Mouse (Mus musculus) bone marrow macrophage, adult 2 months (primary cell): ENCODE measurements at regions not wholly inside any gene's neighbourhood (a gene's known extent, or its start where the extent isn't known, plus 50 kb on each side); places are given as distances from the start of the nearest gene placed in this dataset.

Experiments
- H3K27ac ChIP-seq: 2 replicates; pipeline ENCODE4 v1.5.1; 2012; ENCODE audit warnings: low read depth, low read length; ENCODE audit not compliant: insufficient read depth
- H3K4me1 ChIP-seq: 2 replicates; pipeline ENCODE4 v1.6.1; 2012; ENCODE audit warnings: low read length; ENCODE audit not compliant: control insufficient read depth, insufficient read depth
- H3K4me3 ChIP-seq: 2 replicates; pipeline ENCODE4 v1.5.1; 2012; ENCODE audit warnings: mild to moderate bottlenecking, low read length, moderate library complexity; ENCODE audit not compliant: insufficient read depth
- CTCF ChIP-seq: IDR thresholded peaks from 2 replicates; pipeline ENCODE4 v1.5.1; 2012; ENCODE audit warnings: low read depth, mild to moderate bottlenecking, low read length, moderate library complexity
- POLR2A ChIP-seq: IDR thresholded peaks from 2 replicates; pipeline ENCODE4 v1.6.1; 2012; ENCODE audit warnings: mild to moderate bottlenecking, low read depth, low read length, borderline replicate concordance

DNA sequence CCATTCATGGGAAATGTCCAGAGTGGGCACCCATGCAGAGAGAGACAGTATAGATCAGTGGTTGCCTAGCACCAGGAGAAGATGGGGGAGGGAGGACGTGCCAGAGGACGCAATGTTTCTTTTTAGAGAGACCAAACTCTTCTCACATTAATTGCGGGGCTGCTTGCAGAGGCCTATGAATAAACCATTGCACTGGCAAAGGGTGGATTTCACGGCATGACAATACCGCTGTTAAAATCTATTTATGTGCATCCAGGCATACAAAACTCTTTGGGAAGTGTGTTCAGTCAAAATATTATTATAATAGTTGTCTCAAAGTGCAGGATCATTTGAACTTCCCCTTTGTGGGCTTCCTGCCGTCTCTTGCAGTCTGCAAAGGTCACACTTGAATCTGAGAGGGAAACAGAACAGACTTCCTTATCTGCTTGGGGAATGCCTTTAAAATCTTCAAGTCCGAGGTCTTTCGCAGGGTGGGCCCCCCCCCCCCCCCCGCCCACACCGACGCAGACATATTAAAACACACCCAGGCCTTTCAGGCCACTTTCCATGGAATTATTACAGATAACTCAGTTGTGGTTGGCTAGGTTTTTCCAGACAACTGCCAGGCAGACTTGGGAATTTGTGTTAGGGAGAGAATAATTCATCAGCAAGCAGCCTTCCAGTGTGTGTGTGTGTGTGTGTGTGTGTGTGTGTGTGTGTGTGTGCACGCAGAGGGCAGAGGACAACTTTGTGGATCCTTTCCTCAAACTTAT is 78.3 kb upstream of the Slc45a1 start:
- peaks cover 24% of the 10 kb centered on the region for H3K4me1 ChIP-seq
- TF ChIP-seq CTCF (no peak), POLR2A (no peak)
- H3K27ac ChIP-seq = peak overlapping the region; percentile 72
- 0 out of 2 replicates have a peak overlapping the region, but pooled peaks have one; percentile 5 for H3K4me3 ChIP-seq

GRCm38 (mm10) chr4:150726539-150726938 is 74.6 kb upstream of the Slc45a1 start:
- TF ChIP-seq CTCF (no peak), POLR2A (no peak)
- Histone ChIP-seq H3K4me1 (peaks cover 22% of the 10 kb centered on the region), H3K27ac (no peak overlapping the region), H3K4me3 (no peak overlapping the region)

DNA sequence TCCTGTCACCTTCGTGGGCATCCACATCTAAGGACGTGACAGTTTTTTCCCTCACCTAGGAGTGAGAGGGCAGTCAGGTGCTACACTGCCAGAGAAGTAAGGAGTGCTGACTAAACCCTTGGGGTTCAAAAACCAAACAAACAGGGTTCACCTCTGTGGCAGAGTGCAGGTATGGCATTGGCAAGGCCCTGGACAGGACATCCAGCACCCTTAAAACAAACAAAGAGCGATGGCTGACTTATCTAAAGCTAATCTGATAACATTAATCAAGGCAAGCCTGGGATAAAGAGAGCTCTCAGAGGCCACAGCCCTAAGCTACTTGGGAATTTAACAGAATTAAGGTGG is 74.1 kb upstream of the Slc45a1 start:
- H3K4me1 ChIP-seq = peaks cover 18% of the 10 kb centered on the region
- no peak overlapping the region for H3K4me3 ChIP-seq
- no peak for TF ChIP-seq POLR2A
- TF ChIP-seq CTCF = no peak
- no peak overlapping the region for H3K27ac ChIP-seq

DNA sequence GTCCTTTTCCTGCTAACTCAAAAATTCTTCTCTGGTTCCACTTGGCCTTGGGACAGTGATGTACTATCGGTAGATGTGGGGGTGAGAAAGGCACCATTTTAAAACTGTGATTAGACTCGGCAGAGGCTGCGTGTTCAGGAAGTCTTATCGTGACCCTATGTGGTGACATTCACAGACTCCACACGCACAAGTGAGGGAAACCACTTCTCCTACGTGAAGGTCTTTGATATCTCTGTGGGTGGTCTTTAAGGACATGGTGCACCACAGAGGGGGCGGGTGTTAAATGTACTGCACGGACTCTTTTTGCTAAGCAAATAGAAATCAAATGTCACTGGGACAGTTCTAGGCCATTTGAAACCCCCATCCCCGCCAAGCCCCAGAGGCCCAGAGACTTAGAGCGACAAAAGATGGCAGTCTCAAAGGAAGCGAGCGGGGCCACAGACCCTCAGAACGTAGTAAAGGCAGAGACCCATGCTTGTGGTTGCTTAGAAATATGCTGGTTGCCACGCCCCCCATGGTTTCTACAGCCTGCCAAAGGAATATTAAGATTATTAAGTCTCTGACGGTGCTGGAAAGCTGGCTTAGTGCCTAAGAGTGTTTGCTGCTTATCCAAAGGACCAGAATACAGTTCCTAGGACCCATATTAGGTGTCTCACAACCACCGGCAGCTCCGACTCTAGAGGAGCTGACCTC is 73.6 kb upstream of the Slc45a1 start:
- no peak for TF ChIP-seq CTCF
- TF ChIP-seq POLR2A = no peak
- H3K27ac ChIP-seq = no peak overlapping the region

DNA sequence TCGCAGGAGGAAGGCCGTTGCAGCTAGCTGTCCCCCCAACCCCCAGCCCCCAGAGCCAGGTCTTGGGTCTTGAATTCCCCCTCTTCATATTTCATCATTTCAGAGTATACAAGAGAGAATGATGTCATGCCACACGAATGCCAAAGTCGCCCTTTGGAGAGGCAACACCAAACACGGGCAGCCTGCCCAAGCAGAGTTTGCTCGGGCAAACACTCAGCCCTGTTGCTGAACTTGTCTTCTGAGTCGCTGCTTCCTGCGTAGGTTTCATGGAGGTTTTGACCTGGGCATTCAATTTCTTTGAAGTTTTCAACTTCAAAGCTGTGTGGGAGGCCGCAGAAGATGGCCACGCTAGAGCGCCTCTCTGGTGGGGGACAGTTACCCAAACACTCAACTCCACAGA is 72.8 kb upstream of the Slc45a1 start:
- H3K4me3 ChIP-seq = no peak overlapping the region
- H3K27ac ChIP-seq = no peak overlapping the region
- TF ChIP-seq CTCF (no peak), POLR2A (no peak)
- peaks cover 10% of the 10 kb centered on the region for H3K4me1 ChIP-seq

More for the DNA sequence above, 73.6 kb upstream of the Slc45a1 start:
- Histone ChIP-seq H3K4me1 (peaks cover 14% of the 10 kb centered on the region), H3K4me3 (no peak overlapping the region)

- Histone ChIP-seq H3K27ac (no peak overlapping the region), H3K4me1 (peaks cover 4% of the 10 kb centered on the region), H3K4me3 (no peak overlapping the region)
- TF ChIP-seq POLR2A = no peak
- TF ChIP-seq CTCF = no peak
These were observed 69.8 kb upstream of the Slc45a1 start for GRCm38 (mm10) chr4:150721619-150722283.

- no peak for TF ChIP-seq POLR2A
- TF ChIP-seq CTCF = no peak
- H3K4me3 ChIP-seq = no peak overlapping the region
- H3K27ac ChIP-seq = no peak overlapping the region
- H3K4me1 ChIP-seq = peaks cover 7% of the 10 kb centered on the region
These were observed 65.9 kb upstream of the Slc45a1 start for GRCm38 (mm10) chr4:150717866-150718265.

DNA sequence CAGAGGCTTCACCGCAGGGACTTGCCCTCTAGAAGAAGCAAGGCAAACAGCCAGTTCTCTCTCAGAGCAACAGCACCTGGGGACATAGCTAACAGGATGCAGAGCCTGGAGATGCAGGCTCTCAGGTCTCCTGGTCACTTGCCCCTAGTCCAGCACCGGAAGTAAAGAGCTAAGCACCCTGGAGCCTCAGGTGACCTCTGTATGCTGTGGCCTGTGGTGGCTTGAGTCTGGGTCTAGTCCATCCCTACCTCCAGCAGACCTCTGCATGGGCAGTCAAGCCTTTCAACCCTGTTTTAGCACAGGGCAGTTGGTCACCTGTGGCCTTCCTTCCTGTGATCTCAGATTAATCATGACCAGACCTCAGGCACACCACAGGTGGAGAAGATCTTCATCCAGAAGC is 63.1 kb upstream of the Slc45a1 start:
- no peak overlapping the region for H3K27ac ChIP-seq
- TF ChIP-seq CTCF (no peak), POLR2A (no peak)
- H3K4me3 ChIP-seq = no peak overlapping the region
- H3K4me1 ChIP-seq = peaks cover 8% of the 10 kb centered on the region

DNA sequence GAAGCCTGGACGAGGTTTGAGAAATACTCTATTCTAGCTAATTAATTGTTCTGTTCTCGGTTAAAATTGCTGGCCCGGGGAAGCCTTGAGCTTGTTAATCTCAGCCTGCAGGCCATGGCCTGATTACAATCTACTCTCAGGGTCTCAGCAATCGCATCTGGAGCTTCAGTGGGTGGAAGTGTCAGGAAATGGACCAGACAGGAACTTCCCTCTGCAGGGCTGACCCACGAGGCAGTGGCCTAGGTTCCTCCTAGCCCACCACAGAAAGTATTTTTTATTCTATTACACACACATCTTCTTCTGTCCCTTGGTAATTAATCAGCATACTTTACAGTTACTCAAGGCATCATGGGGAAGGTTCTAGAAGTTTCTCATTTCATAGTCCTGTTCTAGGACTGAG is 61.3 kb upstream of the Slc45a1 start:
- H3K4me3 ChIP-seq = no peak overlapping the region
- no peak for TF ChIP-seq POLR2A
- TF ChIP-seq CTCF = no peak
- H3K27ac ChIP-seq = no peak overlapping the region
- H3K4me1 ChIP-seq = peaks cover 8% of the 10 kb centered on the region

DNA sequence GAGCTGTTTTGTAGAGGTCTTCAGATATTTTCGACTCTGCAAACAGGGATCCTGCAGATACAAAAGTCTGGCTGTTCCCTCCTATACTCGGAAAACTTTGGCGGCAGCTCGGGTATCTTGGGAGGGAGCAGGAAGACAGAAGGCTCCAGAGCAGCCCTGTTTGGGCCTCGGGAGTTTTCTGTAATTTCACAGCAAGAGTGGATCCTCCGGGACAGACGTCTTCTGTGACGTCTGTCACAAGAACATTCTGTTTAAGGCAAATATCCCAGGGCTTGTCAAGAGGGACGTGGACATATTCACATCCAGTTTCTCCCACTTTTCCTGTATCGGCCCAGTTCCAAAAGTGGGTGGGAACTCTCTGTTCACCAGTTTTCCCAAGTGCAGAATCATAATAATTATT is 60.9 kb upstream of the Slc45a1 start:
- H3K4me3 ChIP-seq = no peak overlapping the region
- peaks cover 8% of the 10 kb centered on the region for H3K4me1 ChIP-seq
- TF ChIP-seq CTCF (no peak), POLR2A (no peak)
- no peak overlapping the region for H3K27ac ChIP-seq
